In genomic region chr7:110649133-110649987, GRCm38 (mm10) we compare ENCODE assay signal across 15 mouse cellular contexts. TPM values are rescaled to one million over a fixed set of nuclear protein-coding genes. Genes with fewer than 3 reads are reported as not detected.
A peak's percentile ranks its signal among the peaks of the same experiment; 100 is the strongest.
DNase-seq lines count a peak whose midpoint lies in the region; ATAC-seq and TF ChIP-seq lines count a peak whose summit lies in the region.
"Had no signal": no experiment of that assay in that cellular context is flagged by ENCODE, and none has a peak within 500 bp of the region (broad histone marks: within the 10 kb centered on the region; RNA-seq: fewer than 3 reads in every experiment).

No protein-coding gene starts in this region.

- no peak overlapping the region for H3K4me3 ChIP-seq in heart, embryonic 12.5 days
- no peak overlapping the region for H3K4me3 ChIP-seq in liver, adult 2 months (ENCODE audit: insufficient read depth, low read depth, low read length)
- no peak overlapping the region for H3K4me3 ChIP-seq in liver, embryonic 11.5 days (ENCODE audit: low read depth, low read length)
- H3K4me3 ChIP-seq in brown adipose tissue, adult 24 weeks (ENCODE audit: insufficient read depth, low read depth, low read length) = no peak overlapping the region
- no peak overlapping the region for H3K4me3 ChIP-seq in stomach, embryonic 14.5 days (ENCODE audit: low read depth, low read length)
- no peak overlapping the region for H3K4me3 ChIP-seq in limb, embryonic 10.5 days
- H3K4me3 ChIP-seq: forebrain, embryonic 12.5 days; limb, embryonic 12.5 days; midbrain, embryonic 13.5 days had no signal

- TF ChIP-seq POLR2A in liver, adult 2 months (IDR thresholded peaks at IDR 0.05; ENCODE audit: extremely low read depth, insufficient read depth, low read length) = no peak

- no peak for ATAC-seq in heart, embryonic 12.5 days (ENCODE audit: insufficient number of reproducible peaks, low FRiP score)
- no peak for ATAC-seq in liver, embryonic 11.5 days (replicated peaks; ENCODE audit: low FRiP score)
- no peak for ATAC-seq in stomach, embryonic 14.5 days (ENCODE audit: insufficient number of reproducible peaks, insufficient read depth, low FRiP score, low read depth)
- ATAC-seq: hindbrain, embryonic 16.5 days; midbrain, embryonic 13.5 days had no signal

- H3K4me1 ChIP-seq in heart, embryonic 12.5 days (replicated peaks) = peaks cover 36% of the 10 kb centered on the region
- H3K4me1 ChIP-seq in liver, adult 2 months (ENCODE audit: control insufficient read depth, insufficient read depth, low read length) = peaks cover 11% of the 10 kb centered on the region
- no peaks in the 10 kb centered on the region; the same call in 1 of the 2 replicates for H3K4me1 ChIP-seq in liver, embryonic 11.5 days (replicated peaks; ENCODE audit: control insufficient read depth, insufficient read depth, low read length)
- H3K4me1 ChIP-seq in brown adipose tissue, adult 24 weeks (ENCODE audit: control insufficient read depth, insufficient read depth, insufficient read length, low read length) = peaks cover 12% of the 10 kb centered on the region
- H3K4me1 ChIP-seq in stomach, embryonic 14.5 days (ENCODE audit: control insufficient read depth, insufficient read depth, low read length) = peaks cover 7% of the 10 kb centered on the region; the same call in 1 of the 2 replicates
- no peaks in the 10 kb centered on the region for H3K4me1 ChIP-seq in limb, embryonic 10.5 days
- H3K4me1 ChIP-seq: forebrain, embryonic 12.5 days; midbrain, embryonic 13.5 days had no signal

- no peak overlapping the region for H3K4me2 ChIP-seq in heart, embryonic 12.5 days
- no peak overlapping the region for H3K4me2 ChIP-seq in liver, embryonic 11.5 days
- no peak overlapping the region for H3K4me2 ChIP-seq in stomach, embryonic 14.5 days (replicated peaks; ENCODE audit: low read depth, low read length)
- H3K4me2 ChIP-seq: forebrain, embryonic 12.5 days; limb, embryonic 12.5 days; midbrain, embryonic 13.5 days had no signal

- WGBS in heart, embryonic 12.5 days = 87% methylated on average over 6 of the region's 6 CpGs
- WGBS in liver, adult 2 months = 43% methylated on average over 6 of the region's 6 CpGs
- WGBS in liver, embryonic 11.5 days = 68% methylated on average over 6 of the region's 6 CpGs
- WGBS in stomach, embryonic 14.5 days = 82% methylated on average over 6 of the region's 6 CpGs
- 89% methylated on average over 6 of the region's 6 CpGs for WGBS in limb, embryonic 10.5 days

- no peak overlapping the region for H3K27ac ChIP-seq in heart, embryonic 12.5 days (ENCODE audit: poor library complexity, severe bottlenecking)
- H3K27ac ChIP-seq in liver, adult 2 months (replicated peaks; ENCODE audit: insufficient read depth, low read depth, low read length) = peak overlapping the region; percentile 50
- no peak overlapping the region for H3K27ac ChIP-seq in liver, embryonic 11.5 days (ENCODE audit: low read depth, low read length)
- peak overlapping the region; percentile 95 for H3K27ac ChIP-seq in brown adipose tissue, adult 24 weeks (replicated peaks; ENCODE audit: low read depth, low read length)
- H3K27ac ChIP-seq in stomach, embryonic 14.5 days (ENCODE audit: low read length) = peak overlapping the region; percentile 34; the same call in 1 of the 2 replicates
- no peak overlapping the region; the same call in 1 of the 2 replicates for H3K27ac ChIP-seq in limb, embryonic 10.5 days
- H3K27ac ChIP-seq: forebrain, embryonic 12.5 days; limb, embryonic 12.5 days; midbrain, embryonic 13.5 days had no signal

- no peak overlapping the region for H3K9ac ChIP-seq in heart, embryonic 12.5 days
- no peak overlapping the region for H3K9ac ChIP-seq in liver, adult 2 months (ENCODE audit: low read depth, low read length)
- H3K9ac ChIP-seq in liver, embryonic 11.5 days (ENCODE audit: low read depth, low read length) = no peak overlapping the region
- no peak overlapping the region for H3K9ac ChIP-seq in stomach, embryonic 14.5 days (replicated peaks; ENCODE audit: low read depth, low read length)
- H3K9ac ChIP-seq: forebrain, embryonic 12.5 days; limb, embryonic 12.5 days; midbrain, embryonic 13.5 days had no signal

- no peaks in the 10 kb centered on the region for H3K36me3 ChIP-seq in heart, embryonic 12.5 days
- no peaks in the 10 kb centered on the region for H3K36me3 ChIP-seq in liver, adult 2 months (ENCODE audit: control insufficient read depth, insufficient read depth, low read length)
- no peaks in the 10 kb centered on the region; the same call in 1 of the 2 replicates for H3K36me3 ChIP-seq in liver, embryonic 11.5 days (ENCODE audit: control insufficient read depth, insufficient read depth, low read length)
- H3K36me3 ChIP-seq in stomach, embryonic 14.5 days (ENCODE audit: control insufficient read depth, insufficient read depth, low read length) = no peaks in the 10 kb centered on the region
- no peaks in the 10 kb centered on the region for H3K36me3 ChIP-seq in limb, embryonic 10.5 days
- H3K36me3 ChIP-seq: forebrain, embryonic 12.5 days; limb, embryonic 12.5 days; midbrain, embryonic 13.5 days had no signal

- H3K27me3 ChIP-seq in heart, embryonic 12.5 days (replicated peaks) = no peaks in the 10 kb centered on the region
- H3K27me3 ChIP-seq in liver, adult 2 months (ENCODE audit: control insufficient read depth, insufficient read depth, low read length) = no peaks in the 10 kb centered on the region
- no peaks in the 10 kb centered on the region for H3K27me3 ChIP-seq in liver, embryonic 11.5 days (replicated peaks; ENCODE audit: control insufficient read depth, insufficient read depth, low read length)
- H3K27me3 ChIP-seq in stomach, embryonic 14.5 days (ENCODE audit: control insufficient read depth, insufficient read depth, low read length) = no peaks in the 10 kb centered on the region
- no peaks in the 10 kb centered on the region for H3K27me3 ChIP-seq in limb, embryonic 10.5 days (ENCODE audit: low read depth, poor library complexity, severe bottlenecking)
- H3K27me3 ChIP-seq: forebrain, embryonic 12.5 days; limb, embryonic 12.5 days; midbrain, embryonic 13.5 days had no signal

- no peaks in the 10 kb centered on the region for H3K79me2 ChIP-seq in liver, adult 2 months (ENCODE audit: control insufficient read depth, insufficient read depth, low read length)

- peak; percentile 34 to 54 for DNase-seq in heart, adult 9 months (ENCODE audit: low spot score in 2 of 2)
- DNase-seq in liver, adult 2 months (ENCODE audit: extremely low read depth, low read depth, low spot score) = no peak
- DNase-seq in liver, embryonic 11.5 days (ENCODE audit: low spot score) = no peak
- no peak for DNase-seq in cerebellum, postnatal 14 days
- DNase-seq in limb, embryonic 10.5 days (ENCODE audit: low spot score) = no peak
- DNase-seq: cerebellum, postnatal 36 days; gastrocnemius, postnatal 10 days; thymus, postnatal 25 days had no signal

- peaks cover 7% of the 10 kb centered on the region for H3K9me3 ChIP-seq in heart, embryonic 12.5 days (replicated peaks)
- peaks cover 5% of the 10 kb centered on the region; the same call in 1 of the 2 replicates for H3K9me3 ChIP-seq in liver, embryonic 11.5 days (ENCODE audit: control insufficient read depth, low read length)
- peaks cover 4% of the 10 kb centered on the region; the same call in 1 of the 2 replicates for H3K9me3 ChIP-seq in stomach, embryonic 14.5 days (ENCODE audit: control insufficient read depth, low read depth, low read length)
- no peaks in the 10 kb centered on the region for H3K9me3 ChIP-seq in limb, embryonic 10.5 days (replicated peaks)
- H3K9me3 ChIP-seq: forebrain, embryonic 12.5 days had no signal

- peak; percentile 38 for TF ChIP-seq CTCF in liver, adult 2 months (IDR thresholded peaks at IDR 0.05; ENCODE audit: low read depth, low read length)

RNA-seq across cellular contexts. Expression of gene Adm, which starts 21.9 kb away (rescaled TPM):
- 10.1 and 10.9 TPM in 2 replicates for polyA plus RNA-seq in heart, embryonic 12.5 days (2016; fragmentation: Nextera tagmentation; extraction: Ambion mirVana)
- total RNA-seq in liver, adult 2 months (2014; rRNA removed) = 1.3 and 3.0 TPM in 2 replicates
- polyA plus RNA-seq in liver, adult 2 months (2012; rRNA removed) = 1.5 and 2.5 TPM in 2 replicates
- 8.8 and 10.6 TPM in 2 replicates for polyA plus RNA-seq in liver, embryonic 11.5 days (2014; fragmentation: Nextera tagmentation; extraction: Ambion mirVana)
- polyA plus RNA-seq in brown adipose tissue, adult 24 weeks (2012; ENCODE audit: insufficient read depth, insufficient read length, missing spikeins) = 2.2 and 3.5 TPM in 2 replicates
- polyA plus RNA-seq in stomach, embryonic 14.5 days (2014; fragmentation: Nextera tagmentation; extraction: Ambion mirVana) = 3.4 and 4.0 TPM in 2 replicates
- polyA plus RNA-seq in limb, embryonic 10.5 days (2016; fragmentation: Nextera tagmentation; extraction: Ambion mirVana) = 1.3 and 1.6 TPM in 2 replicates

RNA-seq across cellular contexts. Expression of gene Sbf2, which starts 34.6 kb away (rescaled TPM):
- 39.2 and 43.3 TPM in 2 replicates for polyA plus RNA-seq in heart, embryonic 12.5 days (2016; fragmentation: Nextera tagmentation; extraction: Ambion mirVana)
- 19.6 and 19.7 TPM in 2 replicates for total RNA-seq in liver, adult 2 months (2014; rRNA removed)
- polyA plus RNA-seq in liver, adult 2 months (2012; rRNA removed) = 6.6 and 7.2 TPM in 2 replicates
- polyA plus RNA-seq in liver, embryonic 11.5 days (2014; fragmentation: Nextera tagmentation; extraction: Ambion mirVana) = 13.8 and 14.6 TPM in 2 replicates
- polyA plus RNA-seq in brown adipose tissue, adult 24 weeks (2012; ENCODE audit: insufficient read depth, insufficient read length, missing spikeins) = 10.1 and 16.6 TPM in 2 replicates
- 46.1 and 48.8 TPM in 2 replicates for polyA plus RNA-seq in stomach, embryonic 14.5 days (2014; fragmentation: Nextera tagmentation; extraction: Ambion mirVana)
- polyA plus RNA-seq in limb, embryonic 10.5 days (2016; fragmentation: Nextera tagmentation; extraction: Ambion mirVana) = 26.8 and 28.7 TPM in 2 replicates

Comparison
In these comparisons a context has a peak if more than half of its experiments do, and no peak if none do; other contexts are left out.
1. H3K27ac ChIP-seq: peak in liver, adult 2 months (single experiment), brown adipose tissue, adult 24 weeks (single experiment) and stomach, embryonic 14.5 days (single experiment); none in heart, embryonic 12.5 days (single experiment), liver, embryonic 11.5 days (single experiment) and limb, embryonic 10.5 days (single experiment).
2. DNase-seq: peak in heart, adult 9 months (2 of 2); none in liver, adult 2 months (single experiment), liver, embryonic 11.5 days (single experiment), cerebellum, postnatal 14 days (0 of 2) and limb, embryonic 10.5 days (single experiment).